Mouse (Mus musculus) cerebral cortex, adult 2 months (tissue): ENCODE measurements around the gene Cntnap5b.

ENCODE experiments used
- WGBS: fragments of 180-500 bp; shearing (Covaris S2); methylation state at CpG from one replicate; pipeline ENCODE4 v1.1.7; 2018; 5-methylcytosine and 5-hydroxymethylcytosine counted together

The Cntnap5b gene

GRCm38 (mm10) chr1:100310687-100311086 is 538.1 kb downstream of the Cntnap5b start:
- WGBS, result 85% methylated on average over 1 of the region's 1 CpGs

GRCm38 (mm10) chr1:100331066-100331465 is 558.5 kb downstream of the Cntnap5b start:
- 85% methylated on average over 3 of the region's 3 CpGs for WGBS

- WGBS, result 45% methylated on average over 5 of the region's 5 CpGs
These were observed 597.0 kb downstream of the Cntnap5b start for GRCm38 (mm10) chr1:100369415-100370113.

GRCm38 (mm10) chr1:100386252-100386651 is 613.7 kb downstream of the Cntnap5b start:
- WGBS, result 75% methylated on average over 1 of the region's 1 CpGs

- WGBS, result 58% methylated on average over 1 of the region's 1 CpGs
These were observed 657.6 kb downstream of the Cntnap5b start for GRCm38 (mm10) chr1:100430038-100430774.

- 84% methylated on average over 2 of the region's 2 CpGs for WGBS
These were observed 691.3 kb downstream of the Cntnap5b start for GRCm38 (mm10) chr1:100463877-100464276.

- 54% methylated on average over 1 of the region's 1 CpGs for WGBS
These were observed 692.7 kb downstream of the Cntnap5b start for GRCm38 (mm10) chr1:100465226-100465625.

GRCm38 (mm10) chr1:100467595-100467994 is 695.0 kb downstream of the Cntnap5b start:
- 24% methylated on average over 1 of the region's 1 CpGs for WGBS
